21 mouse cellular contexts compared by ENCODE assay signal in genomic region chrX:102141157-102141556, GRCm38 (mm10). TPM values are rescaled to one million over a fixed set of nuclear protein-coding genes. Genes with fewer than 3 reads are reported as not detected.
DNase-seq lines count a peak whose midpoint lies in the region; ATAC-seq and TF ChIP-seq lines count a peak whose summit lies in the region.
"Had no signal": no experiment of that assay in that cellular context is flagged by ENCODE, and none has a peak within 500 bp of the region (broad histone marks: within the 10 kb centered on the region; RNA-seq: fewer than 3 reads in every experiment).

No protein-coding gene starts in this region.

- no peaks in the 10 kb centered on the region for H3K9me3 ChIP-seq in lung, embryonic 14.5 days (ENCODE audit: low read depth, low read length)
- H3K9me3 ChIP-seq in lung, embryonic 16.5 days (ENCODE audit: control insufficient read depth, low read length), result no peaks in the 10 kb centered on the region
- no peaks in the 10 kb centered on the region for H3K9me3 ChIP-seq in embryonic facial prominence, embryonic 10.5 days
- H3K9me3 ChIP-seq: embryonic facial prominence, embryonic 13.5 days; embryonic facial prominence, embryonic 15.5 days; forebrain, embryonic 10.5 days; forebrain, embryonic 12.5 days had no signal

- no peak overlapping the region for H3K4me3 ChIP-seq in lung, embryonic 14.5 days (ENCODE audit: low read depth, low read length)
- H3K4me3 ChIP-seq in lung, adult 2 months (replicated peaks; ENCODE audit: extremely low read depth, low read depth, low read length), result no peak overlapping the region
- H3K4me3 ChIP-seq in lung, embryonic 16.5 days (ENCODE audit: low read length), result no peak overlapping the region
- H3K4me3 ChIP-seq in embryonic facial prominence, embryonic 10.5 days, result no peak overlapping the region
- H3K4me3 ChIP-seq: embryonic facial prominence, embryonic 13.5 days; embryonic facial prominence, embryonic 15.5 days; erythroblast, embryonic 14.5 days; forebrain, embryonic 10.5 days; forebrain, embryonic 12.5 days had no signal

- WGBS in lung, embryonic 14.5 days, result 64% methylated on average over 1 of the region's 1 CpGs
- 60% methylated on average over 1 of the region's 1 CpGs for WGBS in lung, adult 2 months
- WGBS in lung, embryonic 16.5 days, result 33% methylated on average over 1 of the region's 1 CpGs
- 83% methylated on average over 1 of the region's 1 CpGs for WGBS in embryonic facial prominence, embryonic 10.5 days

- ATAC-seq in lung, embryonic 14.5 days (ENCODE audit: insufficient read depth), result 0 out of 2 replicates have a peak, but pooled peaks have one; percentile 38
- ATAC-seq in lung, embryonic 16.5 days (ENCODE audit: low read depth), result peak; percentile 83
- ATAC-seq: forebrain, embryonic 14.5 days; forebrain, embryonic 16.5 days had no signal

- TF ChIP-seq POLR2A in lung, adult 2 months (IDR thresholded peaks at IDR 0.05; ENCODE audit: borderline replicate concordance, extremely low read depth, low read depth, low read length), result no peak

- H3K4me2 ChIP-seq in lung, embryonic 14.5 days, result no peak overlapping the region
- no peak overlapping the region for H3K4me2 ChIP-seq in lung, embryonic 16.5 days (ENCODE audit: low read depth, low read length)
- H3K4me2 ChIP-seq: embryonic facial prominence, embryonic 13.5 days; embryonic facial prominence, embryonic 15.5 days; forebrain, embryonic 12.5 days had no signal

- no peaks in the 10 kb centered on the region for H3K4me1 ChIP-seq in lung, embryonic 14.5 days (ENCODE audit: insufficient read depth)
- H3K4me1 ChIP-seq in lung, adult 2 months (ENCODE audit: control insufficient read depth, insufficient read depth, low read length), result no peaks in the 10 kb centered on the region
- H3K4me1 ChIP-seq in lung, embryonic 16.5 days (replicated peaks; ENCODE audit: control insufficient read depth, insufficient read depth, low read length), result no peaks in the 10 kb centered on the region
- H3K4me1 ChIP-seq in embryonic facial prominence, embryonic 10.5 days, result no peaks in the 10 kb centered on the region
- H3K4me1 ChIP-seq: embryonic facial prominence, embryonic 13.5 days; embryonic facial prominence, embryonic 15.5 days; forebrain, embryonic 10.5 days; forebrain, embryonic 12.5 days had no signal

- H3K27me3 ChIP-seq in lung, embryonic 14.5 days (ENCODE audit: insufficient read depth, low read length), result no peaks in the 10 kb centered on the region
- H3K27me3 ChIP-seq in lung, embryonic 16.5 days (ENCODE audit: control insufficient read depth, insufficient read depth, low read depth, low read length), result no peaks in the 10 kb centered on the region
- peaks cover 49% of the 10 kb centered on the region for H3K27me3 ChIP-seq in embryonic facial prominence, embryonic 10.5 days (replicated peaks; ENCODE audit: low read depth, poor library complexity, severe bottlenecking)
- H3K27me3 ChIP-seq: embryonic facial prominence, embryonic 15.5 days; forebrain, embryonic 12.5 days had no signal

- no peak overlapping the region for H3K9ac ChIP-seq in lung, embryonic 14.5 days
- H3K9ac ChIP-seq in lung, embryonic 16.5 days (ENCODE audit: low read length), result no peak overlapping the region
- H3K9ac ChIP-seq: embryonic facial prominence, embryonic 13.5 days; embryonic facial prominence, embryonic 15.5 days; forebrain, embryonic 12.5 days had no signal

- H3K27ac ChIP-seq in lung, embryonic 14.5 days (ENCODE audit: low read depth), result no peak overlapping the region
- H3K27ac ChIP-seq in lung, embryonic 16.5 days (ENCODE audit: low read length), result no peak overlapping the region
- no peak overlapping the region for H3K27ac ChIP-seq in embryonic facial prominence, embryonic 10.5 days (replicated peaks)
- H3K27ac ChIP-seq: embryonic facial prominence, embryonic 13.5 days; embryonic facial prominence, embryonic 15.5 days; forebrain, embryonic 10.5 days; forebrain, embryonic 12.5 days had no signal

- H3K36me3 ChIP-seq in lung, embryonic 14.5 days (ENCODE audit: insufficient read depth), result peaks cover 28% of the 10 kb centered on the region
- H3K36me3 ChIP-seq in lung, embryonic 16.5 days (ENCODE audit: control insufficient read depth, insufficient read depth, low read length), result peaks cover 10% of the 10 kb centered on the region
- peaks cover 47% of the 10 kb centered on the region for H3K36me3 ChIP-seq in embryonic facial prominence, embryonic 10.5 days (replicated peaks)

- no peak for TF ChIP-seq CTCF in lung, embryonic 14.5 days (IDR thresholded peaks at IDR 0.05; ENCODE audit: low read depth)
- no peak for TF ChIP-seq CTCF in lung, adult 2 months (IDR thresholded peaks at IDR 0.05; ENCODE audit: insufficient read depth, low read length)

- DNase-seq in lung, embryonic 14.5 days, result peak; percentile 49
- no peak for DNase-seq in lung, adult 2 months
- DNase-seq in lung, postnatal 10 days, result no peak
- peak; percentile 53 for DNase-seq in adipocyte (ENCODE audit: low spot score)
- no peak for DNase-seq in embryonic facial prominence, embryonic 10.5 days (ENCODE audit: low spot score)
- DNase-seq: adrenal gland, adult 8-10 months; adrenal gland, postnatal 14 days; adrenal gland, postnatal 36 days; cerebellum, adult 11-12 months; cerebellum, adult 2 months; cerebellum, adult 9-10 months; cerebellum, postnatal 10 days; cerebellum, postnatal 25 days had no signal

RNA-seq across cellular contexts. Expression of gene Ercc6l, which starts 15.7 kb away (rescaled TPM):
- 22.6 and 23.8 TPM in 2 replicates for polyA plus RNA-seq in lung, embryonic 14.5 days (2014; fragmentation: Nextera tagmentation; extraction: Ambion mirVana)
- polyA plus RNA-seq in lung, adult 2 months (2012; rRNA removed), result 0.17 and 0.20 TPM in 2 replicates
- polyA plus RNA-seq in lung, embryonic 16.5 days (2015; fragmentation: Nextera tagmentation; extraction: Ambion mirVana), result 15.7 and 16.8 TPM in 2 replicates
- polyA plus RNA-seq in embryonic facial prominence, embryonic 10.5 days (2016; fragmentation: Nextera tagmentation; extraction: Ambion mirVana), result 23.2 and 23.6 TPM in 2 replicates

RNA-seq across cellular contexts. Expression of gene Pin4, which starts 21.9 kb away (rescaled TPM):
- polyA plus RNA-seq in lung, embryonic 14.5 days (2014; fragmentation: Nextera tagmentation; extraction: Ambion mirVana), result 70.3 and 71.0 TPM in 2 replicates
- polyA plus RNA-seq in lung, adult 2 months (2012; rRNA removed), result 0.96 and 1.1 TPM in 2 replicates
- polyA plus RNA-seq in lung, embryonic 16.5 days (2015; fragmentation: Nextera tagmentation; extraction: Ambion mirVana), result 63.7 and 66.8 TPM in 2 replicates
- polyA plus RNA-seq in embryonic facial prominence, embryonic 10.5 days (2016; fragmentation: Nextera tagmentation; extraction: Ambion mirVana), result 86.5 and 92.1 TPM in 2 replicates

RNA-seq across cellular contexts. Expression of gene Rps4x, which starts 48.0 kb away (rescaled TPM):
- 977 and 1,016 TPM in 2 replicates for polyA plus RNA-seq in lung, embryonic 14.5 days (2014; fragmentation: Nextera tagmentation; extraction: Ambion mirVana)
- polyA plus RNA-seq in lung, adult 2 months (2012; rRNA removed), result 278 and 471 TPM in 2 replicates
- polyA plus RNA-seq in lung, embryonic 16.5 days (2015; fragmentation: Nextera tagmentation; extraction: Ambion mirVana), result 780 and 798 TPM in 2 replicates
- 702 and 707 TPM in 2 replicates for polyA plus RNA-seq in embryonic facial prominence, embryonic 10.5 days (2016; fragmentation: Nextera tagmentation; extraction: Ambion mirVana)

Comparison
In these comparisons a context has a peak if more than half of its experiments do, and no peak if none do; other contexts are left out.
1. DNase-seq: peak in lung, embryonic 14.5 days (single experiment) and adipocyte (single experiment); none in lung, adult 2 months (single experiment), lung, postnatal 10 days (single experiment) and embryonic facial prominence, embryonic 10.5 days (single experiment).
2. RNA of gene Ercc6l, which starts 15.7 kb away (polyA plus RNA-seq): 22.6 to 23.8 TPM in lung, embryonic 14.5 days, 23.2 to 23.6 TPM in embryonic facial prominence, embryonic 10.5 days and 15.7 to 16.8 TPM in lung, embryonic 16.5 days; 0.17 to 0.20 TPM in lung, adult 2 months; every median in the first group is over 10 times any median in the second.
3. RNA of gene Pin4, which starts 21.9 kb away (polyA plus RNA-seq): 86.5 to 92.1 TPM in embryonic facial prominence, embryonic 10.5 days, 70.3 to 71.0 TPM in lung, embryonic 14.5 days and 63.7 to 66.8 TPM in lung, embryonic 16.5 days; 0.96 to 1.1 TPM in lung, adult 2 months; every median in the first group is over 10 times any median in the second.